Mouse (Mus musculus): ENCODE data around the gene Serinc5. TPM values are rescaled to one million over a fixed set of nuclear protein-coding genes. Genes with fewer than 3 reads are reported as not detected.
A peak's percentile ranks its signal among the peaks of the same experiment; 100 is the strongest.
"Not testable (repeated sequence)": the region's sequence is repeated elsewhere in the genome, so short reads cannot be mapped to it uniquely, and the experiment has no call there.

The Serinc5 gene
- polyA plus RNA-seq, 1 experiment from 2014 or later, result 17.3 TPM

- Histone ChIP-seq H3K27ac (replicated peaks) (peak overlapping the region; percentile 88), H3K4me2 (peak overlapping the region; percentile 57), H3K9me3 (replicated peaks) (no peaks in the 10 kb centered on the region), H3K9ac (peak overlapping the region; percentile 2; the same call in 1 of the 2 replicates), H3K36me3 (replicated peaks) (no peaks in the 10 kb centered on the region), H3K4me3 (replicated peaks) (peak overlapping the region; percentile 30), H3K4me1 (replicated peaks) (peaks cover 83% of the 10 kb centered on the region), H3K27me3 (no peaks in the 10 kb centered on the region)
- 8% methylated on average over 12 of the region's 12 CpGs for WGBS (ENCODE audit: insufficient replicate concordance)
- ATAC-seq (ENCODE audit: insufficient read depth), result peak; percentile 96
These were observed 17.9 kb upstream of the Serinc5 start for GRCm38 (mm10) chr13:92592786-92593635.

- H3K4me3 ChIP-seq (replicated peaks), result no peak overlapping the region
- H3K9me3 ChIP-seq (replicated peaks), result no peaks in the 10 kb centered on the region
- H3K9ac ChIP-seq, result peak overlapping the region; percentile 35
- H3K27ac ChIP-seq (replicated peaks), result peak overlapping the region; percentile 88
- ATAC-seq (ENCODE audit: insufficient read depth), result no peak
- peak overlapping the region; percentile 57 for H3K4me2 ChIP-seq
- H3K4me1 ChIP-seq (replicated peaks), result peaks cover 81% of the 10 kb centered on the region
- H3K27me3 ChIP-seq, result no peaks in the 10 kb centered on the region
- 24% methylated on average over 3 of the region's 3 CpGs for WGBS (ENCODE audit: insufficient replicate concordance)
- H3K36me3 ChIP-seq (replicated peaks), result no peaks in the 10 kb centered on the region
These were observed 17.0 kb upstream of the Serinc5 start for GRCm38 (mm10) chr13:92593731-92594396.

- Histone ChIP-seq H3K4me3 (replicated peaks) (no peak overlapping the region), H3K27me3 (no peaks in the 10 kb centered on the region), H3K9ac (peak overlapping the region; percentile 35), H3K27ac (replicated peaks) (peak overlapping the region; percentile 88), H3K9me3 (replicated peaks) (no peaks in the 10 kb centered on the region), H3K4me1 (replicated peaks) (peaks cover 75% of the 10 kb centered on the region), H3K4me2 (0 out of 2 replicates have a peak overlapping the region, but pooled peaks have one; percentile 47), H3K36me3 (replicated peaks) (no peaks in the 10 kb centered on the region)
- no peak for ATAC-seq (ENCODE audit: insufficient read depth)
- 70% methylated on average over 6 of the region's 6 CpGs for WGBS (ENCODE audit: insufficient replicate concordance)
These were observed 16.4 kb upstream of the Serinc5 start for GRCm38 (mm10) chr13:92594481-92594880.

- peak overlapping the region; percentile 47 for H3K4me2 ChIP-seq
- H3K4me1 ChIP-seq (replicated peaks), result peaks cover 75% of the 10 kb centered on the region
- H3K27me3 ChIP-seq, result no peaks in the 10 kb centered on the region
- WGBS (ENCODE audit: insufficient replicate concordance), result 66% methylated on average over 3 of the region's 3 CpGs
- H3K9ac ChIP-seq, result 0 out of 2 replicates have a peak overlapping the region, but pooled peaks have one; percentile 1
- no peak overlapping the region for H3K4me3 ChIP-seq (replicated peaks)
- H3K27ac ChIP-seq (replicated peaks), result peak overlapping the region; percentile 88
- ATAC-seq (ENCODE audit: insufficient read depth), result no peak
- no peaks in the 10 kb centered on the region for H3K9me3 ChIP-seq (replicated peaks)
- no peaks in the 10 kb centered on the region for H3K36me3 ChIP-seq (replicated peaks)
These were observed 16.0 kb upstream of the Serinc5 start for GRCm38 (mm10) chr13:92594907-92595306.

- Histone ChIP-seq H3K27me3 (no peaks in the 10 kb centered on the region), H3K4me1 (replicated peaks) (peaks cover 72% of the 10 kb centered on the region), H3K27ac (replicated peaks) (peak overlapping the region; percentile 88), H3K4me2 (peak overlapping the region; percentile 47), H3K9me3 (replicated peaks) (no peaks in the 10 kb centered on the region), H3K4me3 (replicated peaks) (no peak overlapping the region), H3K36me3 (replicated peaks) (no peaks in the 10 kb centered on the region), H3K9ac (0 out of 2 replicates have a peak overlapping the region, but pooled peaks have one; percentile 1)
- ATAC-seq (ENCODE audit: insufficient read depth), result peak; percentile 55
- 37% methylated on average over 3 of the region's 3 CpGs for WGBS (ENCODE audit: insufficient replicate concordance)
These were observed 15.5 kb upstream of the Serinc5 start for GRCm38 (mm10) chr13:92595424-92595823.

- H3K4me1 ChIP-seq (replicated peaks), result peaks cover 14% of the 10 kb centered on the region
- not testable (repeated sequence) for H3K36me3 ChIP-seq (replicated peaks); H3K9me3 ChIP-seq (replicated peaks); H3K27me3 ChIP-seq; H3K27ac ChIP-seq (replicated peaks); H3K4me3 ChIP-seq (replicated peaks); H3K4me2 ChIP-seq; H3K9ac ChIP-seq; ATAC-seq (ENCODE audit: insufficient read depth)
- 69% methylated on average over 4 of the region's 4 CpGs for WGBS (ENCODE audit: insufficient replicate concordance)
These were observed 5.6 kb upstream of the Serinc5 start for GRCm38 (mm10) chr13:92605306-92605705.

GRCm38 (mm10) chr13:92609486-92610310 is 1.2 kb upstream of the Serinc5 start:
- H3K4me2 ChIP-seq, result peak overlapping the region; percentile 97
- WGBS (ENCODE audit: insufficient replicate concordance), result 5% methylated on average over 13 of the region's 13 CpGs
- peak overlapping the region; percentile 87 for H3K9ac ChIP-seq
- no peaks in the 10 kb centered on the region for H3K27me3 ChIP-seq
- H3K27ac ChIP-seq (replicated peaks), result peak overlapping the region; percentile 96
- H3K4me1 ChIP-seq (replicated peaks), result peaks cover 39% of the 10 kb centered on the region
- peaks cover 6% of the 10 kb centered on the region; the same call in 1 of the 2 replicates for H3K36me3 ChIP-seq (replicated peaks)
- no peaks in the 10 kb centered on the region for H3K9me3 ChIP-seq (replicated peaks)
- no peak for ATAC-seq (ENCODE audit: insufficient read depth)
- peak overlapping the region; percentile 95 for H3K4me3 ChIP-seq (replicated peaks)

- H3K36me3 ChIP-seq (replicated peaks), result peaks cover 15% of the 10 kb centered on the region
- H3K4me1 ChIP-seq (replicated peaks), result peaks cover 50% of the 10 kb centered on the region
- H3K9me3 ChIP-seq (replicated peaks), result no peaks in the 10 kb centered on the region
- H3K9ac ChIP-seq, result peak overlapping the region; percentile 87
- H3K27me3 ChIP-seq, result no peaks in the 10 kb centered on the region
- WGBS (ENCODE audit: insufficient replicate concordance), result under 1% methylated on average over 43 of the region's 43 CpGs
- H3K27ac ChIP-seq (replicated peaks), result peak overlapping the region; percentile 96
- H3K4me3 ChIP-seq (replicated peaks), result peak overlapping the region; percentile 95
- peak; percentile 78 for ATAC-seq (ENCODE audit: insufficient read depth)
- H3K4me2 ChIP-seq, result peak overlapping the region; percentile 97
These were observed 428 bp downstream of the Serinc5 start for GRCm38 (mm10) chr13:92611254-92611784.

GRCm38 (mm10) chr13:92611917-92612316 is 1.0 kb downstream of the Serinc5 start:
- Histone ChIP-seq H3K4me3 (replicated peaks) (peak overlapping the region; percentile 95), H3K4me2 (peak overlapping the region; percentile 97), H3K9me3 (replicated peaks) (no peaks in the 10 kb centered on the region), H3K27me3 (no peaks in the 10 kb centered on the region), H3K27ac (replicated peaks) (peak overlapping the region; percentile 96), H3K4me1 (replicated peaks) (peaks cover 53% of the 10 kb centered on the region), H3K36me3 (replicated peaks) (peaks cover 20% of the 10 kb centered on the region), H3K9ac (peak overlapping the region; percentile 87)
- WGBS (ENCODE audit: insufficient replicate concordance), result 17% methylated on average over 7 of the region's 7 CpGs
- ATAC-seq (ENCODE audit: insufficient read depth), result no peak

GRCm38 (mm10) chr13:92613094-92613493 is 2.2 kb downstream of the Serinc5 start:
- peak overlapping the region; percentile 87; the same call in 1 of the 2 replicates for H3K9ac ChIP-seq
- 71% methylated on average over 5 of the region's 5 CpGs for WGBS (ENCODE audit: insufficient replicate concordance)
- peak overlapping the region; percentile 95 for H3K4me3 ChIP-seq (replicated peaks)
- H3K9me3 ChIP-seq (replicated peaks), result no peaks in the 10 kb centered on the region
- peaks cover 53% of the 10 kb centered on the region for H3K4me1 ChIP-seq (replicated peaks)
- H3K4me2 ChIP-seq, result peak overlapping the region; percentile 97
- ATAC-seq (ENCODE audit: insufficient read depth), result no peak
- H3K36me3 ChIP-seq (replicated peaks), result peaks cover 20% of the 10 kb centered on the region
- peak overlapping the region; percentile 35 for H3K27ac ChIP-seq (replicated peaks)
- H3K27me3 ChIP-seq, result no peaks in the 10 kb centered on the region

All from liver, embryonic 15.5 days (tissue).